Mouse (Mus musculus) CH12F3 (cell line): ENCODE results near the gene Orm2.

ENCODE experiments used
- in situ Hi-C: fragments of 300-500 bp; cut with MboI; formaldehyde crosslinking; loops from 2 replicates; pipeline ENCODE4 v1.14.3; 2020; ENCODE audit warnings: low sequenced_read_pairs

Orm2 gene

GRCm38 (mm10) chr4:63362150-63362549 is at the start of gene Orm2:
Gene Orm2, plus strand, starts transcription at chr4:63362449.
- in situ Hi-C loops: no loop called here

- in situ Hi-C loops: loop anchor here (10.0 kb wide), 1 partner anchor 149 kb away; no protein-coding TSS in a partner anchor
Measured at GRCm38 (mm10) chr4:63314063-63314462, 48.2 kb upstream of the Orm2 start.

- in situ Hi-C loops: loop anchor here (10.0 kb wide), 1 partner anchor 151 kb away; no protein-coding TSS in a partner anchor
Measured at GRCm38 (mm10) chr4:63316076-63316746, 46.0 kb upstream of the Orm2 start.

GRCm38 (mm10) chr4:63319566-63319965 is 42.7 kb upstream of the Orm2 start:
- in situ Hi-C loops: loop anchor here (10.0 kb wide), 1 partner anchor 155 kb away; no protein-coding TSS in a partner anchor

GRCm38 (mm10) chr4:63323275-63323815 is 38.9 kb upstream of the Orm2 start:
- in situ Hi-C loops: no loop called here

- in situ Hi-C loops: no loop called here
Measured at GRCm38 (mm10) chr4:63333403-63333802, 28.8 kb upstream of the Orm2 start.

- in situ Hi-C loops: no loop called here
Measured at GRCm38 (mm10) chr4:63338414-63339076, 23.7 kb upstream of the Orm2 start.

- in situ Hi-C loops: no loop called here
Measured at GRCm38 (mm10) chr4:63342491-63342890, 19.8 kb upstream of the Orm2 start.

- in situ Hi-C loops: no loop called here
Measured at GRCm38 (mm10) chr4:63343608-63344007, 18.6 kb upstream of the Orm2 start.

- in situ Hi-C loops: no loop called here
Measured at GRCm38 (mm10) chr4:63344295-63344694, 18.0 kb upstream of the Orm2 start, which contains the start of gene Orm1. Gene Orm1, plus strand, starts transcription at chr4:63344560.

GRCm38 (mm10) chr4:63345261-63345660 is 17.0 kb upstream of the Orm2 start:
- in situ Hi-C loops: no loop called here

- in situ Hi-C loops: no loop called here
Measured at GRCm38 (mm10) chr4:63346659-63347058, 15.6 kb upstream of the Orm2 start.

GRCm38 (mm10) chr4:63348524-63348923 is 13.7 kb upstream of the Orm2 start:
- in situ Hi-C loops: no loop called here

- in situ Hi-C loops: no loop called here
Measured at GRCm38 (mm10) chr4:63355877-63356665, 6.2 kb upstream of the Orm2 start, which contains the start of gene Orm3. Gene Orm3, plus strand, starts transcription at chr4:63356162.

- in situ Hi-C loops: no loop called here
Measured at GRCm38 (mm10) chr4:63356981-63357570, 5.2 kb upstream of the Orm2 start.

- in situ Hi-C loops: no loop called here
Measured at GRCm38 (mm10) chr4:63359861-63360260, 2.4 kb upstream of the Orm2 start.

- in situ Hi-C loops: no loop called here
Measured at GRCm38 (mm10) chr4:63368577-63368976, 6.3 kb downstream of the Orm2 start.

- in situ Hi-C loops: no loop called here
Measured at GRCm38 (mm10) chr4:63370897-63371296, 8.6 kb downstream of the Orm2 start.

GRCm38 (mm10) chr4:63371890-63372289 is 9.6 kb downstream of the Orm2 start:
- in situ Hi-C loops: no loop called here

GRCm38 (mm10) chr4:63373404-63373803 is 11.2 kb downstream of the Orm2 start:
- in situ Hi-C loops: no loop called here

- in situ Hi-C loops: no loop called here
Measured at GRCm38 (mm10) chr4:63374331-63374730, 12.1 kb downstream of the Orm2 start.
